Mouse (Mus musculus): ENCODE measurements around the gene Olfr744. TPM values are rescaled to one million over a fixed set of nuclear protein-coding genes. Genes with fewer than 3 reads are reported as not detected.
"Not testable (repeated sequence)": the region's sequence is repeated elsewhere in the genome, so short reads cannot be mapped to it uniquely, and the experiment has no call there.

The Olfr744 gene
- total RNA-seq (2021): not detected

DNA sequence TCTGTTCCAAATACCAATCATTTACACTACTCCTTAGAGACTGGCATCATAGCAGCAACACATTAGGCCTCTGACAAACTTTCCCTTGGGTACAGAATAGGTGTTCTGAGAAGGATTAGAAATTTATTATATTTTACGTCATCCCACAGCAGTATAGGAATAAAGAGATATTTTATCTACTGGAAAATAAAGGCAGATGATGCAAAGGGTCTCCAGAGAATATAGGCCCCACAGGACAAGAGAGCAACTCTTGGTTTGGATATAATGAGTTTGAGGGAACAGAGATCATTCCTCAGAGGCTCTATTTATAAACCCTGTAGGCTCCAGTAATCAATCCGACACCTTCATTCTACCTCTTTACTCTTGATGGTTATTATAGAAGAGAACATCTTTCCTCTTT is at the start of gene Olfr744:
TSS of gene Olfr744 (plus strand) at position 301 of the 400 bp plus-strand sequence.
- intact Hi-C loops (cut with DNase I): no loop called here
- DNase-seq (ENCODE audit: low spot score in 2 of 2): no peak

- DNase-seq (ENCODE audit: low spot score in 2 of 2); intact Hi-C loops (cut with DNase I): not testable (repeated sequence)
These were observed 41.6 kb upstream of the Olfr744 start for GRCm38 (mm10) chr14:50573056-50573455.

GRCm38 (mm10) chr14:50639088-50639487 is 24.4 kb downstream of the Olfr744 start, which contains the start of gene Olfr745:
Gene Olfr745, plus strand, starts transcription at chr14:50639388.
- no peak for DNase-seq (ENCODE audit: low spot score in 2 of 2)
- intact Hi-C loops (cut with DNase I): no loop called here

GRCm38 (mm10) chr14:50646783-50647182 is 32.1 kb downstream of the Olfr744 start, which contains the start of gene Olfr746:
Gene Olfr746, plus strand, starts transcription at chr14:50647083.
- intact Hi-C loops (cut with DNase I): no loop called here
- no peak for DNase-seq (ENCODE audit: low spot score in 2 of 2)

Other genes with a start within 250 kb of the Olfr744 start
- not detected for gene Olfr736, start 233.7 kb upstream of the Olfr744 start, total RNA-seq (2021)
- gene Olfr738, start 207.3 kb upstream of the Olfr744 start, total RNA-seq (2021): not detected
- gene Olfr739, start 196.3 kb upstream of the Olfr744 start, total RNA-seq (2021): not detected
- gene Olfr740, start 169.3 kb upstream of the Olfr744 start, total RNA-seq (2021): not detected
- gene Olfr741, start 142.1 kb upstream of the Olfr744 start, total RNA-seq (2021): not detected
- gene Olfr742, start 111.3 kb upstream of the Olfr744 start, total RNA-seq (2021): not detected
- gene Olfr743, start 93.0 kb upstream of the Olfr744 start, total RNA-seq (2021): not detected
- not detected for gene Olfr745, start 24.5 kb downstream of the Olfr744 start, total RNA-seq (2021)
- gene Olfr746, start 32.2 kb downstream of the Olfr744 start, total RNA-seq (2021): not detected
- gene Olfr747, start 78.3 kb downstream of the Olfr744 start, total RNA-seq (2021): not detected
- not detected for gene Olfr748, start 92.5 kb downstream of the Olfr744 start, total RNA-seq (2021)
- not detected for gene Olfr749, start 130.2 kb downstream of the Olfr744 start, total RNA-seq (2021)
- 10 to 100 TPM; 55.2 to 67.9 TPM for gene Ttc5, start 170.6 kb downstream of the Olfr744 start, total RNA-seq (2021)
- not detected for gene Ccnb1ip1, start 192.9 kb downstream of the Olfr744 start, total RNA-seq (2021)
- gene Parp2, start 193.0 kb downstream of the Olfr744 start, total RNA-seq (2021): 10 to 100 TPM; 24.0 to 28.7 TPM

Data from left cerebral cortex, postnatal 36 days (tissue).